Mouse (Mus musculus) testis, adult 2 months (tissue): Measurements from ENCODE around the gene Rnf145. TPM values are rescaled to one million over a fixed set of nuclear protein-coding genes. Genes with fewer than 3 reads are reported as not detected.

Source experiments
- H3K27ac ChIP-seq: fragments of 200-500 bp; 2 replicates; pipeline ENCODE4 v1.5.1; 2012; ENCODE audit warnings: low read depth, low read length; ENCODE audit not compliant: control insufficient read depth, insufficient read depth
- H3K27me3 ChIP-seq: fragments of 200-500 bp; 2 replicates; pipeline ENCODE4 v1.6.1; 2012; ENCODE audit warnings: mild to moderate bottlenecking, low read length, moderate library complexity; ENCODE audit not compliant: control insufficient read depth, insufficient read depth
- H3K36me3 ChIP-seq: fragments of 200-500 bp; 2 replicates; pipeline ENCODE4 v1.6.1; 2012; ENCODE audit warnings: mild to moderate bottlenecking, low read length; ENCODE audit not compliant: control insufficient read depth, insufficient read depth
- H3K4me1 ChIP-seq: fragments of 200-500 bp; 2 replicates; pipeline ENCODE4 v1.6.1; 2012; ENCODE audit warnings: low read length; ENCODE audit not compliant: control insufficient read depth, insufficient read depth
- H3K4me3 ChIP-seq: fragments of 200-500 bp; 2 replicates; pipeline ENCODE4 v1.5.1; 2012; ENCODE audit warnings: low read depth, mild to moderate bottlenecking, low read length, moderate library complexity, mixed read lengths; ENCODE audit not compliant: control insufficient read depth
- CTCF ChIP-seq: fragments of 200-500 bp; IDR thresholded peaks from 2 replicates; pipeline ENCODE4 v1.5.1; 2012; ENCODE audit warnings: low read depth, mild to moderate bottlenecking, inconsistent platforms, low read length, moderate library complexity; ENCODE audit not compliant: control insufficient read depth, insufficient read depth, insufficient replicate concordance
- POLR2A ChIP-seq: fragments of 200-500 bp; IDR thresholded peaks from 2 replicates; pipeline ENCODE4 v1.6.1; 2012; ENCODE audit warnings: low read depth, mild to moderate bottlenecking, inconsistent platforms, low read length, moderate library complexity; ENCODE audit not compliant: control insufficient read depth
- polyA plus RNA-seq: library from polyadenylated mRNA; depleted of rRNA; stranded (reverse); fragments of >200 nt; gene quantifications from 2 replicates; pipeline ENCODE4 v1.2.3, GENCODE M21; 2012

Rnf145 gene
- polyA plus RNA-seq, 1 experiment = 14.9 TPM

DNA sequence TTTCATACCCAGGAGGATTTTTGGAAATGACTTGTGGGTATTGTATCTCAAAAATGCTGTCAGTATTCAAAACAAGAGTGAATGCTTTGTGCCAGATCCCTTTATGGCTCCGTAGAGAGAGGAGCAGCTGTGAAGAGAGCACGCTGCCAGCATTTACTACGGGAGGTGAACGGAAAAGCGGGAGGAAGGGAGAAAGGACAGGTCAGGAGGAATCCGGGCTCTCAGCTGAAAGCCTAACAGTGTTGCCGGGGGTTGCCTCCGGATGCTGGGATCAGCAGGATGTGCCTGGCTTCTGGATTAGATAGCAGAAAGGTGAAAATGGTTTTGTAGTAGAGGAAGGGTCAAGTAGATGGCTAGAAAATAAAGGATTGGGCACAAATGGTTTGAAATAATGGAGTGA is 11.6 kb downstream of the Rnf145 start:
- peaks cover 2% of the 10 kb centered on the region; the same call in 1 of the 2 replicates for H3K4me1 ChIP-seq
- no peak for TF ChIP-seq POLR2A
- TF ChIP-seq CTCF = no peak
- H3K27ac ChIP-seq = no peak overlapping the region
- no peaks in the 10 kb centered on the region for H3K27me3 ChIP-seq
- no peaks in the 10 kb centered on the region for H3K36me3 ChIP-seq
- peak overlapping the region; percentile 63 for H3K4me3 ChIP-seq

GRCm38 (mm10) chr11:44530867-44531266 is 12.1 kb downstream of the Rnf145 start:
- H3K4me3 ChIP-seq = peak overlapping the region; percentile 63
- H3K4me1 ChIP-seq = peaks cover 2% of the 10 kb centered on the region; the same call in 1 of the 2 replicates
- no peak overlapping the region for H3K27ac ChIP-seq
- no peaks in the 10 kb centered on the region for H3K27me3 ChIP-seq
- TF ChIP-seq CTCF = no peak
- TF ChIP-seq POLR2A = no peak
- H3K36me3 ChIP-seq = no peaks in the 10 kb centered on the region

GRCm38 (mm10) chr11:44531617-44532016 is 12.9 kb downstream of the Rnf145 start:
- no peak overlapping the region for H3K4me3 ChIP-seq
- no peaks in the 10 kb centered on the region for H3K27me3 ChIP-seq
- no peak overlapping the region for H3K27ac ChIP-seq
- H3K4me1 ChIP-seq = peaks cover 2% of the 10 kb centered on the region; the same call in 1 of the 2 replicates
- TF ChIP-seq POLR2A (no peak), CTCF (no peak)
- no peaks in the 10 kb centered on the region for H3K36me3 ChIP-seq

DNA sequence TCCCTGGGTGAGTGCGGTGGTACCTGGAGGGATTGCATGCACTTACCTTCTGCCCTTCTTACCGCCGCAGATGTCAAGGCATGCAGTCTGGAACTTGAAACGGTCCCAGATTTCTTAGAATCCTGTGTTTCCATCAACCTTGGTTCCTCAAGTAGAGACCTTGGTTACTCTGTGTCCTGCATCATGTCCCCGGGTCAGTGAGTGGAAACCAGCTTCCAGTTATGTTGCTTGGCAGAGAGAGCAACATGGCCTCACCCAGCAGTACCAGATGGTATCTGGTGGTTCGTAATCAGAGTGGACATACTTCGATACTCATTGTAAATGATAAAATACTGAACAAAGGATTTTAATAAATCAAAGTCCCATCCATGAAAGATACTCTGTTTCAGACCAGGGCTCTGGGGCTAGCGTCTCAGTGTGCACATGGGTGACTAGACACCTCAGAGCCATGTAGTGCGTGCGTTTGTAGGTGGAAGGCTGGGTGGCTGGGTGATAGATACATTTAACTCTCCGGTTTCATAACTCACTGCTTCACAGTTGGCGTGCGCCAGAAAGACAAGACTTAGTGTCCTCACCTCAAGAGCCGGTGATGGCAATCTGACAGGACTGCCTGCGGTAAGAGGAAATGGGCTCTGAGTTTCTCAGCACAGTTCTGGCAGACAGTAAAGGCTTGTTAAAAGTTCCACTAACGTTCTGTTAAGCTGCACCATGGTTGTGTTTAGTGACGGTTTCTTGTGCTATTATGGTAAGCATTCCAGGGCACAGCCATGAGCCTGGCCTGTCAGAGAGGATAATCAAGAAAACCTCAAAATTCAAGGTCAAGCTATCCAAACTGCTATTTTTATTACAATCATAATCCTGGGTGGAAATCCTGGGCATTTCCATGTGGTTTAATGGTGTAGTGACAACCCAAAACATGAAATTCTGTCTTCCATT is 14.3 kb downstream of the Rnf145 start:
- Histone ChIP-seq H3K4me3 (no peak overlapping the region), H3K27me3 (no peaks in the 10 kb centered on the region), H3K4me1 (peaks cover 2% of the 10 kb centered on the region; the same call in 1 of the 2 replicates), H3K27ac (no peak overlapping the region), H3K36me3 (no peaks in the 10 kb centered on the region)
- TF ChIP-seq POLR2A (no peak), CTCF (no peak)

GRCm38 (mm10) chr11:44534999-44535750 is 16.4 kb downstream of the Rnf145 start:
- Histone ChIP-seq H3K27ac (no peak overlapping the region), H3K36me3 (no peaks in the 10 kb centered on the region), H3K27me3 (no peaks in the 10 kb centered on the region), H3K4me3 (no peak overlapping the region), H3K4me1 (no peaks in the 10 kb centered on the region; the same call in 1 of the 2 replicates)
- TF ChIP-seq POLR2A = no peak
- TF ChIP-seq CTCF = no peak

DNA sequence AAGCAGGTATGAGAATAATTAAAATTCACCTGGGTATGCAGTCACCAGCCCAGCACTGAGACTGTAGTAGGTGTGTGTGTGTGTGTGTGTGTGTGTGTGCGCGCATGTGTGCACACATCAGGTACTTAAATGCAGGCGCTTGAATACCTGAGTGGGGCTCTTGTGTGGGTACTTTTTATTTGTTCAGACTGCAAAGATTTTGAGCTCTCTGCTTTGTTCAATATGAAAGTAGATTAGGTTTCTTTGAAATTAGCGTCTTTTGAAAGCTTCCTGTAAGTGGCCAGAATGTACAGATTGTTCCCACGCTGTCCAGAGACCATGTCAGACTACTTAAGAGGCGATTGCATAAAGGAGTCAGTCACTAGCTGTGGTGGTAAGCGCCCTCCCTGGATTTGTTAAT is 18.6 kb downstream of the Rnf145 start:
- Histone ChIP-seq H3K36me3 (no peaks in the 10 kb centered on the region), H3K27ac (no peak overlapping the region), H3K4me1 (no peaks in the 10 kb centered on the region; the same call in 1 of the 2 replicates), H3K4me3 (no peak overlapping the region), H3K27me3 (no peaks in the 10 kb centered on the region)
- TF ChIP-seq POLR2A (no peak), CTCF (no peak)

GRCm38 (mm10) chr11:44538101-44538500 is 19.3 kb downstream of the Rnf145 start:
- Histone ChIP-seq H3K4me3 (no peak overlapping the region), H3K36me3 (no peaks in the 10 kb centered on the region)

More at GRCm38 (mm10) chr11:44538101-44538500, 19.3 kb downstream of the Rnf145 start:
- Histone ChIP-seq H3K4me1 (no peaks in the 10 kb centered on the region; the same call in 1 of the 2 replicates), H3K27ac (no peak overlapping the region), H3K27me3 (no peaks in the 10 kb centered on the region)
- TF ChIP-seq CTCF = no peak
- TF ChIP-seq POLR2A = no peak
